Mouse (Mus musculus) kidney, adult 11 months (tissue): Measurements from ENCODE around the gene Arnt2.
A peak's percentile ranks its signal among the peaks of the same experiment; 100 is the strongest.

Experiments
- DNase-seq: peaks from one replicate; pipeline ENCODE4 v3.0.0; 2022

Gene Arnt2

DNA sequence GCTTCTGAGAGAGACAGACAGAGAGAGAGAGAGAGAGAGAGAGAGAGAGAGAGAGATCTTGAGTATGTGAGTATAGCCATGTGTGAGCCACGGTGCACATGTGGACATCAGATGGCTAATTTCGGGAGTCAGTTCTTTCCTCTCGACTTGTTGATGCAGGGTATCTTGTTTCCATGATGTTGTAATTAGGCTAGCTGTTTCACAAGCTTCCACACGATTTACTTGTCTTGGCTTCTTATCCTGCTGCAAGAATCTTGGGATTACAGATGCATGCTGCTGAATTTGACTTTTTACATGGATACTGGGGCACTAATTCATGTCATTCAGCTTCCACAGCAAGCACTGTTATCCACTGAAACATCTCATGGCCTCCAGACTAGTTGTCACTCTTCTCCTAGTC lies 178.6 kb downstream of the Arnt2 start:
- DNase-seq: no peak

- DNase-seq: no peak
Measured at GRCm38 (mm10) chr7:84227652-84228051, 182.3 kb downstream of the Arnt2 start.

DNA sequence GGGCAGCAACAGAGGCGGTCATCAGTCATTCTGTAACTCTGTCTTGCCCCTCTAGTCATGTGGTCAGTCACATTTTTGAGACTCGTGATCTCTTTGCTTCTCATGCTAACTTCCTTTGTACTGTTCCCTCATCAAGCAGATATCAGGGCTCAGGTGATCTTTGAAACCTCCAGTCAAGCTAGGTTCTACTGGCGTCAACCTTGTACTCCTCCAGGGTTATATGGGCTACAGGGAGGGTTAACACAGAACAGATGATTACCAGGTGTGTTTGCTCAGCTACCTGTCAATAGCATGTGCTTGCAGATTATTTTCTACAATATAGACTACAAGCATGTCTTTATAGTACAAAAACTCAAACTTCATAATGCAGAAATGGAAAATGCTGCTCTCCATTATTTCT lies 183.1 kb downstream of the Arnt2 start:
- DNase-seq: no peak

GRCm38 (mm10) chr7:84212112-84212511 lies 197.9 kb downstream of the Arnt2 start:
- no peak for DNase-seq

- DNase-seq: no peak
Measured at GRCm38 (mm10) chr7:84210585-84211291, 199.2 kb downstream of the Arnt2 start.

DNA sequence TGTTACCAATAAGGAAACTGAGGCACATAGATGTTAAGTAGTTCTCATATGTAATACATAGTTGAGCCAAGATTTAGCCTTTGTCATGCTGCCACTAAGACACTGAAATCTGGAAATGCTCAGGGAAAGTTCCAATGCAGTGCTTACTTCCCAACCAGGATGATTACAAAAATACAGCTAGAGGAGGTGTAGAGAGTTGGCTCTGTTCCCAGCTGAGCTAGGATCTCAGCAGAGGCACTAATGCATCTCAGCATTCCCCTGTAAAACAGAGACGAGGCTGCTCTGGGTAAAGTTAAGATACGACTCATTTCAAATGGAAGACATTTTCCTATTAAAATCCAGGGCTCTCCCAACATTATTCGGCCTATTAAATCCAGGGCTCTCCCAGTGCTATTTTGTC lies 206.0 kb downstream of the Arnt2 start:
- DNase-seq: no peak

DNA sequence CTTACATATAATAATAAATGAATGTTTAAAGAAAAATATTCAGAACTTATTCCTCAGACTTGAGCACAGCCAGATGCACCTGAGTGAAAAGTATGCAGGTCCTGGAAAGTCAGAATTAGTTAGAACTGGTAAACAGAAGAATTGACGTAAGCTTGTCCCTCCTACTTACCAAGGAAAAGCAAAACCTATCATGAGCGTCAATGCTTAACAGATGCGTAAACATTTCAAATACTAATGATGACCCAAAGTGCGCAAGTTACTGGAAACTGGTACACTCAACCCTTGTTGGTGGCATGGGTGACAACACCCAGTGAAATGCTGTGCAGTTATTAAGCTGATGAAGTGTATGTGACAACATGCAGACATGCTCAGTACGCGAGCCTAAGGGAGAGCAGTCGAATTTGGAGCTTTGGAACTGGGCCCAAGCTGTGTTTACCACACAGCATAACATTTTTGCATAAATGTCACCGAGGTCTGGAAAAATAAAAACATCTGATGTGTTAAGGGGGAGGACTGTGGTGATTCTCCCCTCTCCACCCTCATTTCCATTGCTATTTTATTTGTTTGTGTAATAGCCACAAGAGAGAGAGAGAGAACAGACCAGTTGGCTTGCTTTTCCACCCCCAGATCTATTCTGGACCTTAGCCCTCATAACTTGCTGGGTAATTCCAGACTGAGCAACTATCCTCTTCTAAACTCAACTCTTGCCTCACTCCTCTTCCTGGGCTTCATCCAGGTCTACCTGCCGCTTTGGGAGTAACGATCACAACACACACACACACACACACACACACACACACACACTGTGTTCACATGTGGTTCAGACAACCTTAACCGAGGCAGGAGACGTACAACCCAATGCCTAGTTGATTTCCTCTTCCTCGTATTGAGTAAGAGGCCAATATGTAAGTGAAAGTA lies 208.6 kb downstream of the Arnt2 start:
- peak; percentile 5 for DNase-seq

DNA sequence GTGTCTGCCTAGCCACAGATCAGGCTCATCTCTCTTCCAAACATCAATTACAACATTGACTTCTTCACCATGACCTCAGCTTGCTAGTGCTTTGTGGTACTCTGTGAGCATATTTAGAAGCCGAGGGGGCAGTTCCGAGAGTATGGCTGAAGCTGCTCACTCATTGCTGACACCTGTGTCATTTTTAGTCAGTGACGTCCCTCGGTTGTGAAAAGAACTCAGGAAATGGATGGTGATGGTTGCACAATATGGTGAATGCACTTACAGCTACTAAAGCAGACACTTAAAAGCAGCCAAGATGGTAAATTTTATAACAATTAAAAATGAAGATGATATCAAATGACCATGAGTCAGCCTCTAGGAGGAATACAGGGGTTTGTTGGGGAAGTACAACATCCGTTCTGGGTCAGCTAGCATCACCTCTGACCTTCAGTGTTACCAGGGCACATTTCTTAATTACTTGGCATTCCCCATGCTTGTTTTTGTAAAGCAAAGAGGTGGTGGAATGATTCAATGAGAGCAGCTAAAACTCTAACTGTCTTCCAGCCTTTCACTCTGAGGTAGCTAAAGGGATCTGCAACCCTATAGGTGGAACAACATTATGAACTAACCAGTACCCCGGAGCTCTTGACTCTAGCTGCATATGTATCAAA lies 212.6 kb downstream of the Arnt2 start:
- DNase-seq: no peak
